Mouse (Mus musculus) G1E (cell line): ENCODE results near the gene Hes7. TPM values are rescaled to one million over a fixed set of nuclear protein-coding genes. Genes with fewer than 3 reads are reported as not detected.

Source experiments
- ATAC-seq: 2 replicates; pipeline ENCODE4 v1.8.0; 2016; ENCODE audit warnings: mild to moderate bottlenecking; ENCODE audit not compliant: insufficient number of reproducible peaks, poor library complexity, low FRiP score, severe bottlenecking; ENCODE audit errors: extremely low read depth
- DNase-seq: peaks from one replicate; pipeline ENCODE4 v3.0.0; 2012; ENCODE audit warnings: low spot score
- H3K27me3 ChIP-seq: 2 replicates; pipeline ENCODE4 v1.6.1; 2012; ENCODE audit warnings: mild to moderate bottlenecking, low read length, inconsistent platforms; ENCODE audit not compliant: insufficient read depth
- H3K36me3 ChIP-seq: replicated peaks from 2 replicates; pipeline ENCODE3; 2012; ENCODE audit warnings: mild to moderate bottlenecking, inconsistent platforms
- H3K4me1 ChIP-seq: 2 replicates; pipeline ENCODE4 v1.6.1; 2012; ENCODE audit warnings: low read depth, low read length, inconsistent platforms, mixed read lengths; ENCODE audit not compliant: insufficient read depth
- H3K4me3 ChIP-seq: 2 replicates; pipeline ENCODE4 v1.5.1; 2012; ENCODE audit warnings: low read depth, mild to moderate bottlenecking, inconsistent platforms, low read length, moderate library complexity, mixed read lengths
- H3K9me3 ChIP-seq: replicated peaks from 2 replicates; pipeline ENCODE4 v1.6.1; 2012; ENCODE audit warnings: inconsistent platforms
- CTCF ChIP-seq: IDR thresholded peaks from 2 replicates; pipeline ENCODE4 v1.5.1; 2012; ENCODE audit warnings: low read depth, low read length, inconsistent platforms, mixed read lengths
- GATA1 ChIP-seq: IDR thresholded peaks from 2 replicates; pipeline ENCODE4 v1.6.1; 2012; ENCODE audit warnings: borderline replicate concordance, low read length, inconsistent platforms, mixed read lengths
- GATA2 ChIP-seq: IDR thresholded peaks from 2 replicates; pipeline ENCODE4 v1.6.1; 2012; ENCODE audit warnings: low read depth, low read length, inconsistent platforms, borderline replicate concordance
- POLR2AphosphoS5 ChIP-seq: IDR thresholded peaks from 2 replicates; pipeline ENCODE4 v1.6.1; 2012; ENCODE audit warnings: low read depth, low read length, inconsistent platforms; ENCODE audit not compliant: insufficient replicate concordance
- TAL1 ChIP-seq: conservative IDR thresholded peaks from 2 replicates; pipeline ENCODE4 v1.6.1; 2012; ENCODE audit warnings: low read depth, low read length, inconsistent platforms, mixed read lengths
- polyA plus RNA-seq: library from polyadenylated mRNA; stranded (reverse); fragments of >175 nt; gene quantifications from 2 replicates; pipeline ENCODE4 v1.2.3, GENCODE M21; 2012
- total RNA-seq, 2 experiments: library from RNA; stranded (forward) in 1 of 2; stranded (reverse) in 1 of 2; fragments of 200-1000 nt in 1 of 2; fragments of >200 nt in 1 of 2; fragmentation: Nextera tagmentation in 1 of 2; gene quantifications; 2 replicates each; pipeline ENCODE4 v1.2.3; 2014 to 2017

Gene Hes7
- total and polyA plus RNA-seq, 3 experiments = 0.22 to 1.2 TPM; not detected in 1

DNA sequence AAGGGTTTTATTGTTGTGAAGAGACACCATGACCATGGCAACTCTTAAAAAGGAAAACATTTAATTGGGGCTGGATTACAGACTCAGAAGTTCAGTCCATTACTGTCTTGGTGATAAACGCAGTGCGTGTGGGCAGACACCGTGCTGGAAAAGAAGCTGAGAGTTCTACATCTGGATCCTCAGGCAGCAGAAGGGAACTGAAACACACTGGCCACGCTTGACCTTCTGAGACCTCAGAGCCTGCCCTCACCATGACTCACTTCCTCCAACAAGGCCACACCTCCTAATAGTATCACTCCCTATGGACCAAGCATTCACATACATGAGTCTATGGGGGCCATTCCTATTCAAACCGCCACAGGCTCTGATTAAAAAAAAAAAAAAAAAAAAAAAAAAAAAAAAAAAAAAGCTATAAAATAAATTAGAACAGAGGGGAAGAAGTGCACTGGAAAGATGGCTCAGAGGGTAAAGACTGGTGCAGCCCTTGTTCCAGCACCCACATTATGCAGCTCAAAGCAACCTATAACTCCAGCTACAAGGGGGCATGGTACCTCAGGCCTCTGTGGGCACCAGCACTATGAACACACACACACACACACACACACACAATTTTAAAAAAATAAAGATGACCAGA, 41.3 kb upstream of the Hes7 start:
- H3K36me3 ChIP-seq = no peaks in the 10 kb centered on the region
- ATAC-seq = no peak
- TF ChIP-seq GATA1 (no peak), GATA2 (no peak), CTCF (no peak), POLR2AphosphoS5 (no peak), TAL1 (no peak)
- DNase-seq = no peak
- H3K9me3 ChIP-seq = no peaks in the 10 kb centered on the region
- peaks cover 13% of the 10 kb centered on the region for H3K27me3 ChIP-seq
- peaks cover 40% of the 10 kb centered on the region for H3K4me1 ChIP-seq
- no peak overlapping the region for H3K4me3 ChIP-seq

DNA sequence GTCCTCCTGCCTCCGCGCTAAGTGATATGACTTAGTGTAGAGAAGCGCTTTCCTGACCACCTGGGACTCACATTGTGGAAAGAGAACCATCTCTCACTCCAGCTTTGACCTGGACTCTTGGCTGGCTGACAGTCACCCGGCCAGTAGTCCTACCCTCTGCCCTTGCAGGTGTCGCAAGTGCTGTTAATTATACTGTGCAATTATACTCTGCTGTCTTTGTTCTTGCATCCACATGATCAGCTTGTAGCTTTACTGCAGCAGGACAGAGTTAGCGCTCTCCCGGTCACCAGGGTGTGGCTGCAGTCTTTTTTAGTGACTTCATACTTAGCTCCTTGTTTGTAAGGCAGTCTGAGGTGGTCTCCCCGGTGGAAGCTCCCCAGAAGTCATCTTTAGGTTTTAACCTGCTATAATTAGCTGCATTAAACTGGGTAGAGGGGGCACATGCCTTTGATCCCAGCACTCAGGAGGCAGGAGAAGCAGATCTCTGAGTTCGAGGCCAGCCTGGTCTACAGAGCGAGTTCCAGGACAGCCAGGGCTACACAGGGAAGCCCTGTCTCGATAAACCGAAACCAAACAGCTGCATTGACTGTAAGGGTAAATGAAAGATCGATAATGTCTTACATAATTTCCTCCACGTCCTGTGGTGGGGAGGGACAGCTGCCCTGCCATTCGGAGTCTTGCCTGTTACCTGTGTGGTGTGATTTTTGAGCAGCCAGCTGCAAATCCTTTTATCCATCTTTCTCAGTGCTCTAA, 39.9 kb upstream of the Hes7 start:
- Histone ChIP-seq H3K27me3 (peaks cover 17% of the 10 kb centered on the region), H3K4me1 (peaks cover 28% of the 10 kb centered on the region), H3K9me3 (no peaks in the 10 kb centered on the region), H3K4me3 (no peak overlapping the region), H3K36me3 (no peaks in the 10 kb centered on the region)
- TF ChIP-seq POLR2AphosphoS5 (no peak), GATA1 (no peak), TAL1 (no peak), CTCF (no peak), GATA2 (no peak)
- no peak for ATAC-seq
- DNase-seq = no peak

DNA sequence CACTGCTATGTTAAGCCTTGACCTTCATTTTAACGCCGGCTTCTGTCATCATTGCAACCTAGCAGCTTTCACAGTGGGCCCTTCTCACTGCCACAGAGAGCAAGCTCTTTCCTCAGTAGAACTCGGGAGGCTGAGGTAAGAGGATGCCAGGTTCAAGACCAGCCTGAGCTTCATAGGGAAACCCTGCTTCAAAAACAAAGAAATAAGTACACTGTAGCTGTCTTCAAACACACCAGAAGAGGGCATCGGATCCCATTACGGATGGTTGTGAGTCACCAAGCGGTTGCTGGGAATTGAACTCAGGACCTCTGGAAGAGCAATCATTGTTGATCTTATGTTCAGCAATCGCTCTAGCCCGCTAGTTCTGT, 39.4 kb upstream of the Hes7 start:
- ATAC-seq = no peak
- no peak for DNase-seq
- peaks cover 17% of the 10 kb centered on the region for H3K27me3 ChIP-seq
- no peaks in the 10 kb centered on the region for H3K36me3 ChIP-seq
- H3K4me3 ChIP-seq = no peak overlapping the region
- H3K4me1 ChIP-seq = peaks cover 28% of the 10 kb centered on the region
- no peak for TF ChIP-seq POLR2AphosphoS5
- H3K9me3 ChIP-seq = no peaks in the 10 kb centered on the region

DNA sequence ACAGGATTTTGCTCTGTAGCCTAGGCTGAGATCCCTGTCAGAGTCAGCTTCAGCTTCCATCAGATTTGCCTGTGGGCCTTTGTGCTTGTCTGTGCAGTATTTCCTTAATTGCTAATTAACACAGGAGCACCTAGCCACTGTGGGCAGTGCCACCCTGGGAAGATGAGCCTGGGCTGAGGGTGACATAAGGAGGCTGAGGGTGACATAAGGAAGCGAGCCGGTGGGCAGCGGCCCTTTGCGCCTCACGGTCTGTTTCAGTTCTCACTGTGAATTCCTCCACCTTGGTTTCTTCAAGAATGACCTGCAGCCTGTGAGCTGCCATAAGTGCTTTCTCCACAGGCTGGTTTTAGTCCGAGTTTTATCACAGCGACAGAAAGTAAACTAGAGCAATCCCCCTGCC, 38.6 kb upstream of the Hes7 start:
- H3K4me1 ChIP-seq = peaks cover 28% of the 10 kb centered on the region
- no peaks in the 10 kb centered on the region for H3K36me3 ChIP-seq
- TF ChIP-seq TAL1 (no peak), GATA2 (no peak), GATA1 (no peak), CTCF (no peak), POLR2AphosphoS5 (no peak)
- DNase-seq = no peak
- ATAC-seq = no peak
- peaks cover 17% of the 10 kb centered on the region for H3K27me3 ChIP-seq
- no peaks in the 10 kb centered on the region for H3K9me3 ChIP-seq
- H3K4me3 ChIP-seq = no peak overlapping the region

DNA sequence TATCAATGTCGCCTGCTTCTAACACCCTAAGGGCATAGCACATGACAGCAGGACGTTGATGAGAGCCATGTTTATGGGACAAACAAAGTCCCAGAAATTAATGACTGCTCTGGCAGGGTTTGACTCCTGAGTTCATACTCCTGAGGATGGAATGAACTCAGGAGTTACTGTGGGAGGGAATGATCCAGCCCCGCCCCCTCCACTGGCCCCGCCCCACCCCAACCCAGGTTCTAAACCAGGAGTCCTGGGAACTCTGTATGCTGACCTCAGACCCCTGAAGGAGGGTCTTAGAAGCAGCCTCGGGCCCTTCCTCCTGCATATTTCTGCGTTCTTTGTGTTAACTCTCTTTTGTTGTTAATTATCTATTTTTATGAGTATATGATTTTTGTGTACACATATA, 34.6 kb upstream of the Hes7 start:
- TF ChIP-seq POLR2AphosphoS5 = no peak
- no peak for TF ChIP-seq CTCF
- TF ChIP-seq TAL1 = no peak
- TF ChIP-seq GATA1 = no peak
- TF ChIP-seq GATA2 = no peak
- H3K36me3 ChIP-seq = peaks cover 15% of the 10 kb centered on the region
- peaks cover 41% of the 10 kb centered on the region for H3K4me1 ChIP-seq
- ATAC-seq (no peak), DNase-seq (no peak)
- H3K27me3 ChIP-seq = peaks cover 13% of the 10 kb centered on the region
- H3K4me3 ChIP-seq = no peak overlapping the region
- no peaks in the 10 kb centered on the region for H3K9me3 ChIP-seq

DNA sequence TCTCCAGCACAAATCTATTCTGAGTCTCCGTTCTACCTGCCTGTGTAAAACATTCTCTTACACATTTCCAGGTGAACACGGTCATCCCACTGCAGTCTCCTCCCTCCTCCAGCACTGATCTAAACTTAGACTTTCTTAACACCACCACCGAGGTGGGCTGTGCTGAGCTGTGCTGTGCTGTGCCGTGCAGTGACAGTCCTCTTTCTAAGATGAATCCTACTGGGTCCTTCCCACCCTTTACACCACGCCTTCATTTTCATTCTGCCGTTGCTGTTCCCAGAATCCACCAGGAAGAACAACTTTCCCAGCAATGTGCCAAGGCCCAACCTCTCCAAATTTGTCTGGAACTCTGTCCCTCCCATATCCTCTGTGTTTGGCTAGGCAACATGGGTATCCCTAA, 33.8 kb upstream of the Hes7 start:
- peaks cover 11% of the 10 kb centered on the region for H3K27me3 ChIP-seq
- DNase-seq (no peak), ATAC-seq (no peak)
- H3K9me3 ChIP-seq = no peaks in the 10 kb centered on the region
- no peak for TF ChIP-seq GATA1
- TF ChIP-seq POLR2AphosphoS5 = no peak
- TF ChIP-seq GATA2 = no peak
- no peak for TF ChIP-seq CTCF
- no peak for TF ChIP-seq TAL1
- H3K4me1 ChIP-seq = peaks cover 46% of the 10 kb centered on the region
- peaks cover 23% of the 10 kb centered on the region for H3K36me3 ChIP-seq
- H3K4me3 ChIP-seq = no peak overlapping the region

DNA sequence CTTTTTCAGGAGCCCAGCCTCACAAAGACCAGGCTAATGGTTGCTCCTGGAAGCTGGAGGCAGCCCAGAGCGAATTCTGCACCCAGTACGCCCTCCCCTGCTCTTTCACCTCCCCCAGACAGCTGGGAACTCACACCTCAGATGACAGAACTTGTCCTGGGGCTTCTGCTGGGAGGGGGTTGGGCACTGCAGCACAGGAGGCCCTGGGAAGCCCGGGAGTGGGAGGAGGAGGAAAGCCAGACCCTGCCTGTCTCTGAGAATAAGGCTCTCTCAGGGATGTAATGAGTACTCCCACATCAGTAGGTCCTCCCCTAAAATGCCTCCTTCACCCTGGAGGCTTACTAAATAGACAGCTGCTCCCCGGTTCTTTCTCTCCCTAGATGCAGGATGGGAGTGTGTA, 33.1 kb upstream of the Hes7 start:
- no peak for TF ChIP-seq POLR2AphosphoS5
- TF ChIP-seq GATA1 = no peak
- no peak for TF ChIP-seq GATA2
- TF ChIP-seq TAL1 = no peak
- TF ChIP-seq CTCF = no peak
- Histone ChIP-seq H3K27me3 (peaks cover 6% of the 10 kb centered on the region; the same call in 1 of the 2 replicates), H3K36me3 (peaks cover 30% of the 10 kb centered on the region), H3K9me3 (no peaks in the 10 kb centered on the region), H3K4me1 (peaks cover 52% of the 10 kb centered on the region), H3K4me3 (no peak overlapping the region)
- DNase-seq (no peak), ATAC-seq (no peak)
